Mouse (Mus musculus): ENCODE results near the gene Scnm1.
"Not testable (repeated sequence)": the region's sequence is repeated elsewhere in the genome, so short reads cannot be mapped to it uniquely, and the experiment has no call there.

Gene Scnm1

DNA sequence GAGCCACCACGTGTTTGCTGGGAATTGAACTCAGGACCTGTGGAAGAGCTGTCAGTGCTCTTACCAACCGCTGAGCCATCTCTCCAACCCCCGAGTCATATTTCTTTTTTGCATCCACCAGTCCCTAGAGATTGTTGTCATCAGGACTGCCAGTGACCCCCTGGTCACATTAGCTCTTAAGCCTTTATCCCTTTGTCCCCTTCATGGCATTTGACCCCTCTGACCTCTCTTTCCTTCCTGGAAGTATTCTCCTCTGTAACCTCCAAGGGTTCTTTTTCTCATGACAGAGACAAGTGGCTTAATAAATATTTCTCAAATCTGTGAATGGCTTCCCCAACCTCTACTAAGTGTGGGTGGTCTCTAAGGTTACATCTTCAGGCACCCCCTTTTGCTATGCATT lies 14.1 kb upstream of the Scnm1 start:
- no peak for DNase-seq (ENCODE audit: low spot score)

GRCm38 (mm10) chr3:95142617-95143011 lies 8.8 kb upstream of the Scnm1 start:
- peak; percentile 88 for DNase-seq (ENCODE audit: low spot score)

DNA sequence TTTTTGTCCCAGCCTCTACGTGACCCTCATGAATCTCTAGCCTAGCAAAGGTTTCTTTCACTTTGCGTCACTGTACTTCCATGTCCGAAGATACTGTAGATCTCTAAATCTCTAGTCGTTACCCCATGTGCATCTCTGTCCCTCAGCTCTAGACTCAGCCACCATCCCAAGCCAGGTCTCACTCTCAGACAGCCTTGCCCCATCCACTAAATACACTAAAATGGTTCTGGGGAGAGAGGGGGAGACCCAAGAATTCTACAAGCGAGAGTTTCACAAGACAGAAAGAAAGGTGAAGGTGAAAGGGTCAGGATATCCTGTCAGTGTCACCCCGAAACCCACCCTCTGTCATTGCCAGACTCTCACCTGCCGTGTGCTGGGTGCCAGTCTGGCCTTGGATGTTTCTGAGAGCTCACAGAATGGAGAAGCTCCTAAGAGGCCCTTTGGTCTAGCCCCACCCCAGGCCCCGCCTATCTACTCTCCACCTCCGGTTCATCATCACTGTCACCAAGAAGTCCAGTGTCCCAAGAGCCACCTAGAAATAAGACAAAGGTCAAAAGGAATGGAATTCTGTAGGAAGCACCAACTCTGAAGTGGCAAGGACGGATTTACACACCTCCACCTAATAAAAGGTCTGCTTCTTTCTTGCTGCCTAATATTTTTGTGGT lies 8.3 kb upstream of the Scnm1 start, which contains the start of gene Tnfaip8l2:
Gene Tnfaip8l2, minus strand, starts transcription at position 409 of the 665 bp plus-strand sequence.
- DNase-seq (ENCODE audit: low spot score) = peak; percentile 64

DNA sequence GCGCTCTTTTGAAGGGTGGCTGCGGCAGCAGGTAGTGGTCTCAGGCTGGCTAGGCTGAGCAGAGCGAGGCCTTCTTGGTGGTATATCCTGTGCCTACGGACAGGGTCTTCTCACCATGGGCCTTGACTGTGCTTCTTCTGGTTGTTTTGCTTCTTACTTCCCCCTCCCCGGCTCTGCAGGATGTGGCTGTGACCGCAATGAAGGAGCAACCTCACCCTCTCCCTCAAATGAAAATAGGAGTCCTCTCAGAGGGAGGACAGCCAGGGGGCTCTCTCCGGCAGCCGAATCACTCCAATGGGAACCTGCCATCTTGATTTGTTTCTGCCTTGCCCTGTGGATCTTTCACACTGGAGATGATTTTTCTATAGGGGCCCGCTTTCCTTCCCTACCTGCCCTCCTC lies 7.7 kb upstream of the Scnm1 start:
- DNase-seq (ENCODE audit: low spot score) = peak; percentile 89

DNA sequence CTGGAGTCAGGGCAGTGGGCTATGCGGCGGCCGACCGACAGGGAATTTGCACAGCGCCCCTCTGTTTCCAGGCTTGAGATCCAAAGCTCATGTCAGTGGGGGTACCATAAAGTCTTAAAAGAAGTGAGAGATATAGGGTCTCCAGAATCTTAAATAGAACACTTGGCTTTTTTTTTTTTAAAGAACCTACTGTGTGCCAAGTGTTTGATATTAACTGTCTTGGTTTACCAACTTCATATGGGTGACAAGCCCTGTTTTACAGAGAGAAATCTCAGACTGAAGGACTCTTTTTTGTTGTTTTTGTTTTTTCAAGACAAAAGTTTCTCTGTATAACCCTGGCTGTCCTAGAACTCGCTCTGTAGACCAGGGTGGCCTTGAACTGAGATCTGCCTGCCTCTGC lies 7.0 kb upstream of the Scnm1 start:
- DNase-seq (ENCODE audit: low spot score) = no peak

DNA sequence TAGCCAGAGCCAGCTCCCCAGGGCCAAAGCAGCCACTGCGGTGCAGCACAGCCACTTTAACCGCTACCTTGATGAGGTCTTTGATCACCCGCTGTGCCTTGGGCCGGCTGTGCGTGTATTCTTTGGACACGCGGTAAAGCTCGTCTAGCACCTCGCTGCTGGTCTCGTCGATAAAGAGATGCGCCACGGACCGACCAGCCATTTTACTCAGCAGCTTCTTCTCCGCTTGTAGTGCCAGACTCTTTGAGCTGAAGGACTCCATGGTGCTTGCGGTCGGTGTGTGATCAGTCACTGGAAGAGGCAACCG lies 6.4 kb upstream of the Scnm1 start:
- DNase-seq (ENCODE audit: low spot score) = no peak

GRCm38 (mm10) chr3:95139586-95140288 lies 5.9 kb upstream of the Scnm1 start:
- DNase-seq (ENCODE audit: low spot score) = no peak

- no peak for DNase-seq (ENCODE audit: low spot score)
Observed at GRCm38 (mm10) chr3:95136336-95136735, 2.5 kb upstream of the Scnm1 start.

GRCm38 (mm10) chr3:95135433-95136052 lies 1.7 kb upstream of the Scnm1 start:
- peak; percentile 90 for DNase-seq (ENCODE audit: low spot score)

- no peak for DNase-seq (ENCODE audit: low spot score)
Observed at GRCm38 (mm10) chr3:95135023-95135422, 1.2 kb upstream of the Scnm1 start.

- not testable (repeated sequence) for DNase-seq (ENCODE audit: low spot score)
Observed at GRCm38 (mm10) chr3:95134133-95134532, 322 bp upstream of the Scnm1 start.

- no peak for DNase-seq (ENCODE audit: low spot score)
Observed at GRCm38 (mm10) chr3:95133176-95133575, 635 bp downstream of the Scnm1 start.

DNA sequence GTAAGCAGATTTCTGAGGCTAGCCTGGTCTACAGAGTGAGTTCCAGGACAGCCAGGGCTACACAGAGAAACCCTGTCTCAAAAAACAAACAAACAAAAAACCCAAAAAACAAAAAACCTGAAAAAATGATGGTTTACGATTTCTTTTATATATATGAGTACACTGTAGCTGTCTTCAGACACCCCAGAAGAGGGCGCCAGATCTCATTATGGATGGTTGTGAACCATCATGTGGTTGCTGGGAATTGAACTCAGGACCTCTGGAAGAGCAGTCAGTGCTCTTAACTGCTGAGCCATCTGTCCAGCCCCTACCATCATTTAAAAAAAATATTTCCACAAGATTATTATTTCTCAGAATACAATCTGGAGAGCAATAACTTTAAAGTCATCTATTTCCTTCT lies 1.4 kb downstream of the Scnm1 start:
- DNase-seq (ENCODE audit: low spot score) = not testable (repeated sequence)

GRCm38 (mm10) chr3:95130081-95130480 lies 3.7 kb downstream of the Scnm1 start:
- DNase-seq (ENCODE audit: low spot score) = no peak

GRCm38 (mm10) chr3:95129226-95129651 lies 4.6 kb downstream of the Scnm1 start:
- DNase-seq (ENCODE audit: low spot score) = no peak

DNA sequence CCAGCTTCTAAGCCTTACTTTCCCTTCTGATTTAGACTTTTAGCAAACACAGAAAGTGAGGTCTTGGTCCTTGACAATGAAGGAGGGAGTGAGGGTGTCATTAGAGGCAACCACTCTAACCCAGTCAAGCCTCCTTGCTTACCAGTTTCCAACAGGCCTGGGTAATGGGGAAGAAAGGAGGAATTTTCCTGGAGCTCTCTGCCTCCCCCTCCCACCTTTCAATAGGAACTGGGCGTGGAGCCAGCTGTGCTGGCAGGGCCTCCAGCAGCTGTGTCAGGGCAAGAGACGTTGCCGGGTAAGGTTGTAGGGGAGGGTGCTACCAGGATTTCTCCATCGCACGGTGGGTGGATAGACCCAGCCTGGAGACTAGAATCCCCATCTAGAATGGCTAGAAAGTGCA lies 8.8 kb downstream of the Scnm1 start:
- DNase-seq (ENCODE audit: low spot score) = no peak

GRCm38 (mm10) chr3:95124246-95124645 lies 9.6 kb downstream of the Scnm1 start, which contains the start of gene Tmod4:
Tmod4 (plus strand) TSS chr3:95124476.
- DNase-seq (ENCODE audit: low spot score) = no peak

DNA sequence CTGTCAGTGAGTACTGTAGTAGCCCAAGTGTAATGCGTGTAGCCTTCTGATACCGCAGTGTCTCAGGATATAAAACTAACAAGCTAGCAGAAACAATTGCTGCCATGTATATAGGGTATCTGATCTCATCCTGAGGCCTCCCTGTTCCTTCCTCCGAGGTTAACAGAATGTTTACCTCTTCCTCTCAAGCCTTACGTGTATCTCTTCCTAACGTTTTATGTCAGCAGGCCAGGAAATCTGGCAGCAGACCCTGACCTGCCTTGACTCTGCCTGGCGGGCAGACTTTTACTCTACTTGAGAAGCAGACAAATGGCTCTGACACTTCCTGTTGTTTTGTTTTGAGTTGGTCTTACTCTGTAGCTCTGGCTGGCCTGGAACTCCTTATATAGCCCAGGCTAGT lies 12.2 kb downstream of the Scnm1 start:
- DNase-seq (ENCODE audit: low spot score) = no peak

GRCm38 (mm10) chr3:95117751-95118150 lies 16.1 kb downstream of the Scnm1 start:
- DNase-seq (ENCODE audit: low spot score) = no peak

- DNase-seq (ENCODE audit: low spot score) = no peak
Observed at GRCm38 (mm10) chr3:95112760-95113159, 21.1 kb downstream of the Scnm1 start.

DNA sequence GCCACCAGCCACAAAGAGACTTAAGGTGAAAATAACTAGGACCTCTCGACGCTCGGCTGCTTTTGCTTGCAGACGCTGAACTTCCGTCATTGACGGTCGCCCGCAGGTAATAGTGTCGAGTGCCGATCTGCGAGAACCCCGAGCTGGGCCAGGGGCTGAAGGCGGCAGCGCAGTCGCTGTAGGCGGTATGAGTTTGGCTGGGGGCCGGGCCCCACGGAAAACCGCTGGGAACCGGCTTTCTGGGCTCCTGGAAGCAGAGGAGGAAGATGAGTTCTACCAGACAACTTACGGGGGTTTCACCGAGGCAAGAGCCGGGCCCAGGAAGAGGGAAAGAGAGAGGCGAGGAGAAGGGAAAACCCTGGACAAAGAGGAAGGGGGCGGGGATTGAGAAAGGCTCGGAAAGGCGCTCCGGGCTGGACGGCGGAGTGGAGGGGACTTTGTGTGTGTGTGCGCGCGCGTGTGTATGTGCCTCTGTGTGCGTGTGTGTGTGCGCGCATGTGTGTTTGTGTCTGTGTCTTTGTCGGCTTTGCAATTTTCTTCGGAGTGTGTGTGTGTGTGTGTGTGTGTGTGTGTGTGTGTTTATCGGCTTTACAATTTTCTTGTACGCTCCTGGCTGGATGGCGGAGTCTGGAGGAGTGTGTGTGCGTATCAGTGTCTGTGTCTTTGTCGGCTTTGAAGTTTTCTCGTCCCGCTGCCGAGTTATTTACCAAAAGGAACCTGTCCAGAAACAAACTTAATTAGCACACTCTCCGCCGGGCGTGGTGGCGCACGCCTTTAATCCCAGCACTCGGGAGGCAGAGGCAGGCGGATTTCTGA lies 22.7 kb downstream of the Scnm1 start, which contains the start of gene Vps72:
Gene Vps72, plus strand, starts transcription at position 112 of the 816 bp plus-strand sequence.
- DNase-seq (ENCODE audit: low spot score) = peak; percentile 91

- DNase-seq (ENCODE audit: low spot score) = peak; percentile 10
Observed at GRCm38 (mm10) chr3:95107898-95108297, 25.9 kb downstream of the Scnm1 start.
